9 mouse cellular contexts compared by ENCODE assay signal in the genomic region with DNA sequence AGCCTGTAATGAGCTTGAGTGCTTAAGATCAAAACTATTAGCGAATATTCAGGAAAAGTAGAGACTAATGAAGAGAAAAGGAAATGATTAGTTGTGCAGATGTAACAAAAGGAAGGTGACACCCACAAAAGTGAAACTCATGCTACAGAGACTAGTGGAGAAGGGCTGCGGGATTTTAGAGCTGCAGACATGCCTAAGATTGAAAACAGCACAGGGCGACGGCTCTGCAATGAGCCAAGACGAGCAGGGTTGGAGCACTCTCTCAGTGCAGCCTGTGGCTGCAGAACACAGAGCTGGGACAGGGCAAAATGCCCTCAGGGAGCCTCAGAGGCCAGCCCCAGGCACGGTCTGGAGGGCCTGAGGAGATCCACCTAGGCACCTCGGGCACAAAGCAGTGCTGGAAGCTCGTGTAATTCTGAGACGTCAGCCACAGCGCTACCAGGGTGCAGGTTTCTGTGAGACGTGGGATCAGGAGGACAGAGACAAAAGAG. TPM values are rescaled to one million over a fixed set of nuclear protein-coding genes. Genes with fewer than 3 reads are reported as not detected.
DNase-seq lines count a peak whose midpoint lies in the region; ATAC-seq and TF ChIP-seq lines count a peak whose summit lies in the region.
"Had no signal": no experiment of that assay in that cellular context is flagged by ENCODE, and none has a peak within 500 bp of the region (broad histone marks: within the 10 kb centered on the region; RNA-seq: fewer than 3 reads in every experiment).

No protein-coding gene starts in this region.

- DNase-seq in kidney, postnatal 0 days (ENCODE audit: low spot score) = peak; percentile 64
- DNase-seq in kidney, postnatal 25 days = no peak
- DNase-seq in gastrocnemius, postnatal 10 days = peak; percentile 47
- peak; percentile 66 for DNase-seq in intestine, embryonic 14.5 days (ENCODE audit: low spot score)
- DNase-seq in spleen, adult 18-20 months = no peak
- no peak for DNase-seq in urinary bladder, postnatal 4 days (ENCODE audit: low spot score in 2 of 2)

- no peak; the same call in 1 of the 2 replicates for ATAC-seq in kidney, postnatal 0 days (replicated peaks; ENCODE audit: low FRiP score, low read depth)
- ATAC-seq in intestine, embryonic 14.5 days (replicated peaks; ENCODE audit: low FRiP score, low TSS enrichment, low read depth) = no peak; the same call in 1 of the 2 replicates
- peak; percentile 57 for ATAC-seq in midbrain, embryonic 16.5 days

- WGBS in kidney, postnatal 0 days = 22% methylated on average over 11 of the region's 11 CpGs
- WGBS in intestine, embryonic 14.5 days = 29% methylated on average over 11 of the region's 11 CpGs
- WGBS in midbrain, embryonic 16.5 days = 7% methylated on average over 11 of the region's 11 CpGs

- H3K4me3 ChIP-seq in kidney, postnatal 0 days (replicated peaks; ENCODE audit: low read depth, low read length) = no peak overlapping the region
- peak overlapping the region; percentile 41 for H3K4me3 ChIP-seq in brown adipose tissue, adult 24 weeks (ENCODE audit: insufficient read depth, low read depth, low read length)
- no peak overlapping the region for H3K4me3 ChIP-seq in intestine, embryonic 14.5 days (ENCODE audit: low read depth, low read length)
- H3K4me3 ChIP-seq in midbrain, embryonic 16.5 days (ENCODE audit: low read depth, low read length) = no peak overlapping the region

- peaks cover 17% of the 10 kb centered on the region; the same call in 1 of the 2 replicates for H3K4me1 ChIP-seq in kidney, postnatal 0 days (replicated peaks; ENCODE audit: insufficient read depth, low read length)
- H3K4me1 ChIP-seq in brown adipose tissue, adult 24 weeks (ENCODE audit: control insufficient read depth, insufficient read depth, insufficient read length, low read length) = peaks cover 4% of the 10 kb centered on the region
- peaks cover 27% of the 10 kb centered on the region for H3K4me1 ChIP-seq in intestine, embryonic 14.5 days (replicated peaks; ENCODE audit: control insufficient read depth, insufficient read depth, low read length)
- H3K4me1 ChIP-seq in midbrain, embryonic 16.5 days (ENCODE audit: control insufficient read depth, insufficient read depth, low read length) = peaks cover 37% of the 10 kb centered on the region

- H3K4me2 ChIP-seq in kidney, postnatal 0 days (ENCODE audit: low read length) = peak overlapping the region; percentile 33; the same call in 1 of the 2 replicates
- H3K4me2 ChIP-seq in intestine, embryonic 14.5 days (ENCODE audit: low read length) = peak overlapping the region; percentile 28
- H3K4me2 ChIP-seq in midbrain, embryonic 16.5 days (ENCODE audit: low read length) = peak overlapping the region; percentile 43

- TF ChIP-seq CTCF in kidney, postnatal 0 days (IDR thresholded peaks at IDR 0.05; ENCODE audit: low read depth) = no peak

- H3K36me3 ChIP-seq in kidney, postnatal 0 days (ENCODE audit: insufficient read depth, low read length) = no peaks in the 10 kb centered on the region
- no peaks in the 10 kb centered on the region for H3K36me3 ChIP-seq in intestine, embryonic 14.5 days (ENCODE audit: control insufficient read depth, insufficient read depth, low read length)
- H3K36me3 ChIP-seq in midbrain, embryonic 16.5 days (ENCODE audit: control insufficient read depth, insufficient read depth, low read length) = no peaks in the 10 kb centered on the region

- peak overlapping the region; percentile 43 for H3K9ac ChIP-seq in kidney, postnatal 0 days (ENCODE audit: low read depth, low read length)
- H3K9ac ChIP-seq in intestine, embryonic 14.5 days (ENCODE audit: low read length) = peak overlapping the region; percentile 30
- peak overlapping the region; percentile 65 for H3K9ac ChIP-seq in midbrain, embryonic 16.5 days (ENCODE audit: low read depth, low read length)

- no peaks in the 10 kb centered on the region for H3K27me3 ChIP-seq in kidney, postnatal 0 days (ENCODE audit: insufficient read depth, low read length)
- H3K27me3 ChIP-seq in intestine, embryonic 14.5 days (replicated peaks; ENCODE audit: control insufficient read depth, insufficient read depth, low read length) = no peaks in the 10 kb centered on the region
- no peaks in the 10 kb centered on the region for H3K27me3 ChIP-seq in midbrain, embryonic 16.5 days (ENCODE audit: control insufficient read depth, insufficient read depth, low read depth, low read length)

- peak overlapping the region; percentile 89 for H3K27ac ChIP-seq in kidney, postnatal 0 days
- no peak overlapping the region for H3K27ac ChIP-seq in brown adipose tissue, adult 24 weeks (replicated peaks; ENCODE audit: low read depth, low read length)
- H3K27ac ChIP-seq in intestine, embryonic 14.5 days (ENCODE audit: low read depth) = peak overlapping the region; percentile 89
- H3K27ac ChIP-seq in midbrain, embryonic 16.5 days (ENCODE audit: low read length) = peak overlapping the region; percentile 96

- H3K9me3 ChIP-seq in kidney, postnatal 0 days (replicated peaks; ENCODE audit: low read length) = no peaks in the 10 kb centered on the region
- no peaks in the 10 kb centered on the region for H3K9me3 ChIP-seq in intestine, embryonic 14.5 days (ENCODE audit: control insufficient read depth, low read length)
- H3K9me3 ChIP-seq in midbrain, embryonic 16.5 days (replicated peaks; ENCODE audit: control insufficient read depth, low read length, poor library complexity, severe bottlenecking) = no peaks in the 10 kb centered on the region

RNA-seq across cellular contexts. Expression of a gene that starts 18.2 kb away (rescaled TPM):
- polyA plus RNA-seq in kidney, postnatal 0 days (2015; fragmentation: Nextera tagmentation; extraction: Ambion mirVana) = 11.9 and 12.1 TPM in 2 replicates
- polyA plus RNA-seq in brown adipose tissue, adult 24 weeks (2012; ENCODE audit: insufficient read depth, insufficient read length, missing spikeins) = 1.4 and 4.8 TPM in 2 replicates
- 1 to 10 TPM; 3.4 to 3.7 TPM for total RNA-seq in gastrocnemius, postnatal 10 days (2021)
- 10.0 and 10.3 TPM in 2 replicates for polyA plus RNA-seq in intestine, embryonic 14.5 days (2014; fragmentation: Nextera tagmentation; extraction: Ambion mirVana)
- 13.2 and 17.1 TPM in 2 replicates for polyA plus RNA-seq in midbrain, embryonic 16.5 days (2015; fragmentation: Nextera tagmentation; extraction: Ambion mirVana)

RNA-seq across cellular contexts. Expression of a gene that starts 36.3 kb away (rescaled TPM):
- 0.53 and 0.55 TPM in 2 replicates for polyA plus RNA-seq in kidney, postnatal 0 days (2015; fragmentation: Nextera tagmentation; extraction: Ambion mirVana)
- not detected in 2 replicates for polyA plus RNA-seq in brown adipose tissue, adult 24 weeks (2012; ENCODE audit: insufficient read depth, insufficient read length, missing spikeins)
- under 1 TPM in 1 of 2 experiments, not detected in 1; 0.19 TPM for total RNA-seq in gastrocnemius, postnatal 10 days (2021)
- polyA plus RNA-seq in intestine, embryonic 14.5 days (2014; fragmentation: Nextera tagmentation; extraction: Ambion mirVana) = 2.6 and 167 TPM in 2 replicates
- polyA plus RNA-seq in midbrain, embryonic 16.5 days (2015; fragmentation: Nextera tagmentation; extraction: Ambion mirVana) = 0.90 and 0.91 TPM in 2 replicates
- total RNA-seq: ES-E14 had no signal

RNA-seq across cellular contexts. Expression of a gene that starts 48.0 kb away (rescaled TPM):
- 1,049 and 1,099 TPM in 2 replicates for polyA plus RNA-seq in kidney, postnatal 0 days (2015; fragmentation: Nextera tagmentation; extraction: Ambion mirVana)
- 1.5 and 6.7 TPM in 2 replicates for polyA plus RNA-seq in brown adipose tissue, adult 24 weeks (2012; ENCODE audit: insufficient read depth, insufficient read length, missing spikeins)
- 100 to 1,000 TPM; 211 to 268 TPM for total RNA-seq in gastrocnemius, postnatal 10 days (2021)
- 962 and 973 TPM in 2 replicates for polyA plus RNA-seq in intestine, embryonic 14.5 days (2014; fragmentation: Nextera tagmentation; extraction: Ambion mirVana)
- 268 and 368 TPM in 2 replicates for polyA plus RNA-seq in midbrain, embryonic 16.5 days (2015; fragmentation: Nextera tagmentation; extraction: Ambion mirVana)

Comparison
In these comparisons a context has a peak if more than half of its experiments do, and no peak if none do; other contexts are left out.
1. DNase-seq: peak in kidney, postnatal 0 days (single experiment), gastrocnemius, postnatal 10 days (single experiment) and intestine, embryonic 14.5 days (single experiment); none in kidney, postnatal 25 days (0 of 2), spleen, adult 18-20 months (0 of 2) and urinary bladder, postnatal 4 days (0 of 2).
2. RNA of a gene that starts 48.0 kb away (polyA plus RNA-seq): 1,049 to 1,099 TPM in kidney, postnatal 0 days, 962 to 973 TPM in intestine, embryonic 14.5 days and 268 to 368 TPM in midbrain, embryonic 16.5 days; 1.5 to 6.7 TPM in brown adipose tissue, adult 24 weeks; every median in the first group is over 10 times any median in the second.
3. Peak in every context shown above with its lines, with median percentiles within 50 percentile points of each other: H3K4me2 ChIP-seq and H3K9ac ChIP-seq.